9 mouse cellular contexts compared by ENCODE assay signal in genomic region chrX:134162826-134163225, GRCm38 (mm10). TPM values are rescaled to one million over a fixed set of nuclear protein-coding genes. Genes with fewer than 3 reads are reported as not detected.
DNase-seq lines count a peak whose midpoint lies in the region; ATAC-seq lines count a peak whose summit lies in the region.
"Had no signal": no experiment of that assay in that cellular context is flagged by ENCODE, and none has a peak within 500 bp of the region (broad histone marks: within the 10 kb centered on the region; RNA-seq: fewer than 3 reads in every experiment).

No protein-coding gene starts in this region.

- H3K4me3 ChIP-seq in kidney, embryonic 16.5 days (ENCODE audit: low read length): peak overlapping the region; percentile 25
- peak overlapping the region; percentile 26 for H3K4me3 ChIP-seq in forebrain, embryonic 12.5 days (replicated peaks)
- H3K4me3 ChIP-seq in liver, embryonic 12.5 days: no peak overlapping the region

- H3K4me2 ChIP-seq in kidney, embryonic 16.5 days (replicated peaks; ENCODE audit: low read depth, low read length): peak overlapping the region; percentile 51
- H3K4me2 ChIP-seq in forebrain, embryonic 12.5 days: peak overlapping the region; percentile 52
- peak overlapping the region; percentile 29 for H3K4me2 ChIP-seq in liver, embryonic 12.5 days

- 26% methylated on average over 11 of the region's 11 CpGs for WGBS in kidney, embryonic 16.5 days
- WGBS in forebrain, embryonic 12.5 days: 18% methylated on average over 11 of the region's 11 CpGs
- WGBS in liver, embryonic 12.5 days (ENCODE audit: insufficient replicate concordance): 23% methylated on average over 11 of the region's 11 CpGs

- peaks cover 25% of the 10 kb centered on the region for H3K27me3 ChIP-seq in kidney, embryonic 16.5 days (ENCODE audit: insufficient read depth, low read length)
- peaks cover 19% of the 10 kb centered on the region for H3K27me3 ChIP-seq in forebrain, embryonic 12.5 days
- H3K27me3 ChIP-seq in liver, embryonic 12.5 days (replicated peaks): peaks cover 14% of the 10 kb centered on the region

- no peaks in the 10 kb centered on the region for H3K36me3 ChIP-seq in kidney, embryonic 16.5 days (ENCODE audit: insufficient read depth, low read length)
- no peaks in the 10 kb centered on the region for H3K36me3 ChIP-seq in forebrain, embryonic 12.5 days (replicated peaks)
- no peaks in the 10 kb centered on the region for H3K36me3 ChIP-seq in liver, embryonic 12.5 days

- 0 out of 2 replicates have a peak, but pooled peaks cover 5% of the 10 kb centered on the region for H3K4me1 ChIP-seq in kidney, embryonic 16.5 days (ENCODE audit: insufficient read depth, low read length)
- H3K4me1 ChIP-seq in forebrain, embryonic 12.5 days: no peaks in the 10 kb centered on the region
- H3K4me1 ChIP-seq in liver, embryonic 12.5 days: no peaks in the 10 kb centered on the region

- ATAC-seq in kidney, embryonic 16.5 days (ENCODE audit: low FRiP score, low TSS enrichment): no peak
- ATAC-seq in activated CD4-positive, CD25-positive, alpha-beta regulatory T cell, adult 4 months: peak; percentile 52
- ATAC-seq in forebrain, embryonic 12.5 days (ENCODE audit: low FRiP score): no peak
- ATAC-seq in liver, embryonic 12.5 days: no peak
- no peak for ATAC-seq in monocyte, adult 5-6 weeks (replicated peaks; ENCODE audit: insufficient number of reproducible peaks, low FRiP score, low TSS enrichment, poor library complexity, severe bottlenecking)

- H3K9me3 ChIP-seq in kidney, embryonic 16.5 days (ENCODE audit: low read length): no peaks in the 10 kb centered on the region
- H3K9me3 ChIP-seq in forebrain, embryonic 12.5 days: no peaks in the 10 kb centered on the region
- H3K9me3 ChIP-seq in liver, embryonic 12.5 days (replicated peaks): no peaks in the 10 kb centered on the region

- no peak overlapping the region for H3K27ac ChIP-seq in kidney, embryonic 16.5 days (ENCODE audit: low read length)
- no peak overlapping the region for H3K27ac ChIP-seq in forebrain, embryonic 12.5 days
- no peak overlapping the region for H3K27ac ChIP-seq in liver, embryonic 12.5 days

- H3K9ac ChIP-seq in kidney, embryonic 16.5 days (replicated peaks; ENCODE audit: low read length): no peak overlapping the region
- no peak overlapping the region for H3K9ac ChIP-seq in forebrain, embryonic 12.5 days
- H3K9ac ChIP-seq in liver, embryonic 12.5 days: no peak overlapping the region

- DNase-seq in kidney, adult 8-10 months: no peak
- DNase-seq in right cerebral cortex, postnatal 25 days: peak; percentile 5
- no peak for DNase-seq in layer of hippocampus, adult 9-10 months (ENCODE audit: low spot score)

RNA-seq across cellular contexts. Expression of gene Xkrx, which starts 0.9 kb away (rescaled TPM):
- polyA plus RNA-seq in kidney, embryonic 16.5 days (2015; fragmentation: Nextera tagmentation; extraction: Ambion mirVana): 0.09 and 0.14 TPM in 2 replicates
- 1 to 10 TPM in 1 of 2 experiments, under 1 TPM in 1; 0.64 to 1.5 TPM for polyA plus RNA-seq in activated CD4-positive, CD25-positive, alpha-beta regulatory T cell, adult 4 months (2017; shearing (Covaris generic))
- polyA plus RNA-seq in forebrain, embryonic 12.5 days (2016; fragmentation: Nextera tagmentation; extraction: Ambion mirVana): 0.17 and 0.33 TPM in 2 replicates
- polyA plus RNA-seq in liver, embryonic 12.5 days (2016; fragmentation: Nextera tagmentation; extraction: Ambion mirVana): not detected in 2 replicates
- 0.19 to 1.7 TPM (median 0.29 TPM) in 3 replicates for total RNA-seq in monocyte, adult 5-6 weeks (2017)

RNA-seq across cellular contexts. Expression of gene Arl13a, which starts 24.5 kb away (rescaled TPM):
- polyA plus RNA-seq in kidney, embryonic 16.5 days (2015; fragmentation: Nextera tagmentation; extraction: Ambion mirVana): 0.09 TPM in 1 of 2 replicates, not detected in the other
- polyA plus RNA-seq in activated CD4-positive, CD25-positive, alpha-beta regulatory T cell, adult 4 months (2017; shearing (Covaris generic)): under 1 TPM in 1 of 2 experiments, not detected in 1; 0.19 TPM
- polyA plus RNA-seq in forebrain, embryonic 12.5 days (2016; fragmentation: Nextera tagmentation; extraction: Ambion mirVana): not detected in 2 replicates
- not detected in 2 replicates for polyA plus RNA-seq in liver, embryonic 12.5 days (2016; fragmentation: Nextera tagmentation; extraction: Ambion mirVana)
- not detected in 3 replicates for total RNA-seq in monocyte, adult 5-6 weeks (2017)
- total RNA-seq: left cerebral cortex, adult 18-20 months had no signal

RNA-seq across cellular contexts. Expression of gene Nox1, which starts 58.9 kb away (rescaled TPM):
- 0.19 TPM in 1 of 2 replicates, not detected in the other for polyA plus RNA-seq in kidney, embryonic 16.5 days (2015; fragmentation: Nextera tagmentation; extraction: Ambion mirVana)
- polyA plus RNA-seq in activated CD4-positive, CD25-positive, alpha-beta regulatory T cell, adult 4 months (2017; shearing (Covaris generic)): under 1 TPM; 0.45 to 0.99 TPM
- polyA plus RNA-seq in forebrain, embryonic 12.5 days (2016; fragmentation: Nextera tagmentation; extraction: Ambion mirVana): 0.08 and 0.14 TPM in 2 replicates
- polyA plus RNA-seq in liver, embryonic 12.5 days (2016; fragmentation: Nextera tagmentation; extraction: Ambion mirVana): 0.06 and 0.18 TPM in 2 replicates
- total RNA-seq in monocyte, adult 5-6 weeks (2017): 0.29 to 0.85 TPM in 2 of 3 replicates, not detected in the other
- total RNA-seq: left cerebral cortex, adult 18-20 months had no signal
